Mouse (Mus musculus) embryonic fibroblast, embryonic 13.5 days (primary cell): ENCODE results near the gene Ugt1a10.

Source experiments
- CTCF ChIP-seq: IDR thresholded peaks from 2 replicates; pipeline ENCODE4 v1.5.1; 2011; ENCODE audit warnings: mild to moderate bottlenecking, control low read depth, low read length, moderate library complexity, borderline replicate concordance; ENCODE audit not compliant: insufficient read depth
- POLR2A ChIP-seq: IDR thresholded peaks from 2 replicates; pipeline ENCODE4 v1.6.1; 2011; ENCODE audit warnings: low read depth, mild to moderate bottlenecking, control low read depth, low read length, moderate library complexity

- TF ChIP-seq POLR2A (no peak), CTCF (no peak)
These were observed 178.4 kb downstream of the Ugt1a10 start for GRCm38 (mm10) chr1:88233421-88234247.
